Mouse (Mus musculus): ENCODE measurements around the gene Myh14. TPM values are rescaled to one million over a fixed set of nuclear protein-coding genes. Genes with fewer than 3 reads are reported as not detected.
"Not testable (repeated sequence)": the region's sequence is repeated elsewhere in the genome, so short reads cannot be mapped to it uniquely, and the experiment has no call there.

Gene Myh14
- total RNA-seq (2021), result 10 to 100 TPM; 30.4 TPM
- long read RNA-seq, experiment 1, full-length matches to known transcripts, result 3 of 21 reads
- long read RNA-seq, experiment 1, partial matches to known transcripts, result 12 of 21 reads
- long read RNA-seq, experiment 1, other reads (novel, unspliced or antisense), result 6 of 21 reads
- long read RNA-seq, experiment 2, full-length matches to known transcripts, result 1 of 34 reads
- long read RNA-seq, experiment 2, partial matches to known transcripts, result 21 of 34 reads
- long read RNA-seq, experiment 2, other reads (novel, unspliced or antisense), result 12 of 34 reads

DNA sequence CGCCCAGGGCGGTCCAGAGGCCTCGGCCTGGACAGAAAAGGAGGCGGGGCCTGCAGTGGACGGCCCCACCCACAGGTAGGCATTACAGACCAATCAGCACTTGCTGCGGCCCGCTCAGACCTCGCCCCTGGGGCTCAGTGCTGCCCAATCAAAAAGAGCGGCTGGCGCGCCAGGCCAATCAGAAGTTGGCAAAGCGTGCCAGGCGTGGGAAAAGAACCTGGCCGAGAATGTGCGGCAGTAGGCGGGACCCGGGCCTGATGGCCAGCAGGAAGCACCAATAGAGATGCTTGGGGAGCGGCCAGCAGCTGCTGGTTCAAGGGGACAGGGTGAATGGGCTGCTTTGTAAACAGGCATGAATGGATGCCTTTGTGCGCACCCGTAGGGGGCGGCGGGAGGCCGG lies at the start of gene Myh14:
TSS of gene Myh14 (minus strand) at position 41 of the 400 bp plus-strand sequence.
- Histone ChIP-seq H3K27ac (peak within 1 kb of the TSS; percentile 90), H3K4me3 (peak within 1 kb of the TSS; percentile 60)
- peak; percentile 93 to 96 for DNase-seq (ENCODE audit: low spot score in 2 of 2)
- peak; percentile 49 for TF ChIP-seq CTCF (conservative IDR thresholded peaks at IDR 0.05)

GRCm38 (mm10) chr7:44709881-44710280 lies 39.2 kb upstream of the Myh14 start:
- no peak overlapping the region for H3K27ac ChIP-seq
- DNase-seq (ENCODE audit: low spot score in 2 of 2), result no peak
- TF ChIP-seq CTCF (conservative IDR thresholded peaks at IDR 0.05), result 0 out of 2 replicates have a peak, but pooled peaks have one; percentile 31
- no peak overlapping the region for H3K4me3 ChIP-seq

- H3K27ac ChIP-seq, result no peak within 1 kb of the TSS
- TF ChIP-seq CTCF (conservative IDR thresholded peaks at IDR 0.05), result no peak
- no peak for DNase-seq (ENCODE audit: low spot score in 2 of 2)
- H3K4me3 ChIP-seq, result no peak within 1 kb of the TSS
Observed at GRCm38 (mm10) chr7:44708574-44708973, 37.9 kb upstream of the Myh14 start, which contains the start of gene Izumo2. TSS of gene Izumo2 (plus strand) at chr7:44708742.

- not testable (repeated sequence) for H3K4me3 ChIP-seq; H3K27ac ChIP-seq; DNase-seq (ENCODE audit: low spot score in 2 of 2)
Observed at GRCm38 (mm10) chr7:44708093-44708492, 37.5 kb upstream of the Myh14 start.

DNA sequence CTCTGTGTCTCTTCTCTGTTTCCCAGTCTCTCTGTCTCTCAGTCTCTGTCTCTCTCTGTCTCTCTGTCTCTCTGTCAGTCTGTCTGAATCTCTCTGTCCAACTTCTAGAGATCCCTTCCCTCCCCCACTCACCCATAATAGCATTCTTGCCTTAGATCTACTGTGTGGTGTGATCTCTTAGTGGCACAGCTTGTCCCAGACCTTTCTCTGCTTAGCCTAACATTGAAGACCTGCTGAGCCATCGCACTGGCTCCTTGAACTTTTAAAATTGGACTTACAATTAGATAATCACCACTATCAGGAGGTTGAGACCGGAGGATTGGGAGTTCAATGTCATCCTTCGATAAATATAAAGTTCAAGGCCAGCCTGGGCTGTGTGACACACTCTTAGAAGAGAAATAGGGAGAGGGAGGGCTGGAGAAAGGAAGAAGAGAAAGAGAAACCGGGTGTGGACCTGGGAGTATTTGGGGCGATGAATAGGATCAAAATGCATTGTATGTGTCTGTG lies 36.6 kb upstream of the Myh14 start:
- no peak for TF ChIP-seq CTCF (conservative IDR thresholded peaks at IDR 0.05)
- H3K4me3 ChIP-seq, result no peak overlapping the region
- no peak overlapping the region for H3K27ac ChIP-seq
- no peak for DNase-seq (ENCODE audit: low spot score in 2 of 2)

DNA sequence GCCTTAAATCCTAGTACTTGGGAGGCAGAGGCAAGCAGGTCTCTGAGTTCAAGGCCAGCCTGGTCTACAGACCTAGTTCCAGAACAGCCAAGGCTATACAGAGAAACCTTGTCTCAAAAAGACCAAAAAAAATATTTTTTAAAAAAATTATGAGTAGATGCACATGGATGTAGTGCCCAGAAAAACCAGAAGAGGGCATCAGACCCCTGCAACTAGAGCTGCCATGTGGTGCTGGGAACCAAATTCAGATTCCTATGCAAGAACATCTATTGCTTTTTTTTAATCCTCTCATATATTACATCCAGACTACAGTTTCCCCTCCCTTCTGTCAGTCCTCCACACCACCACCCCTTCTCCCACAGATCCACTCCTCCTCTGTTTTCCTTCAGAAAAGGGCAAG lies 35.7 kb upstream of the Myh14 start:
- Histone ChIP-seq H3K4me3 (no peak overlapping the region), H3K27ac (no peak overlapping the region)
- no peak for DNase-seq (ENCODE audit: low spot score in 2 of 2)
- peak; percentile 13; the same call in 1 of the 2 replicates for TF ChIP-seq CTCF (conservative IDR thresholded peaks at IDR 0.05)

- no peak overlapping the region for H3K27ac ChIP-seq
- peak; percentile 31 for TF ChIP-seq CTCF (conservative IDR thresholded peaks at IDR 0.05)
- H3K4me3 ChIP-seq, result no peak overlapping the region
- DNase-seq (ENCODE audit: low spot score in 2 of 2), result no peak
Observed at GRCm38 (mm10) chr7:44705086-44705485, 34.4 kb upstream of the Myh14 start.

- Histone ChIP-seq H3K27ac (no peak overlapping the region), H3K4me3 (no peak overlapping the region)
- peak in 1 of 2 experiments; percentile 60 for DNase-seq (ENCODE audit: low spot score in 2 of 2)
- TF ChIP-seq CTCF (conservative IDR thresholded peaks at IDR 0.05), result peak; percentile 87
Observed at GRCm38 (mm10) chr7:44704363-44704762, 33.7 kb upstream of the Myh14 start.

DNA sequence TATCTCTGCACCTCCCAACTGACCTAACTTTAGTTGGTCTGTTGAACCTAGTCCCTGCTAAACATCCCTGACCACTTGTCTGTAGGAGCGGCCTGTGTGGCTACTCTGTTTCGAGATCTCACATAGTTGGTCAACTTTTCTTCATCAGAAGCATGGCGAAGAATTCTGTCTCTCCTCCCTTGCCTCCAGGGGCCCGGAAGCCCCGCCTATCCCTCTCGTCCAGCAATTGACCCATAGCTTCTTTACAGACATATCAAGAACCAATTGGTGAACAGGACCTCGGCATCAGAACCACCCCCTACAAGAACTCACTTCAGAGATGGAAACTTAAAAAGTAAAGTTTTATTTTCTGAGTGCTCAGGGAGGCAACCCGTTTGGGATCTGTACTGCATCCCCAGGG lies 32.3 kb upstream of the Myh14 start:
- no peak overlapping the region for H3K4me3 ChIP-seq
- no peak for TF ChIP-seq CTCF (conservative IDR thresholded peaks at IDR 0.05)
- DNase-seq (ENCODE audit: low spot score in 2 of 2), result no peak
- no peak overlapping the region for H3K27ac ChIP-seq

- peak; percentile 32 to 35 for DNase-seq (ENCODE audit: low spot score in 2 of 2)
Observed at GRCm38 (mm10) chr7:44701921-44702320, 31.3 kb upstream of the Myh14 start.

DNA sequence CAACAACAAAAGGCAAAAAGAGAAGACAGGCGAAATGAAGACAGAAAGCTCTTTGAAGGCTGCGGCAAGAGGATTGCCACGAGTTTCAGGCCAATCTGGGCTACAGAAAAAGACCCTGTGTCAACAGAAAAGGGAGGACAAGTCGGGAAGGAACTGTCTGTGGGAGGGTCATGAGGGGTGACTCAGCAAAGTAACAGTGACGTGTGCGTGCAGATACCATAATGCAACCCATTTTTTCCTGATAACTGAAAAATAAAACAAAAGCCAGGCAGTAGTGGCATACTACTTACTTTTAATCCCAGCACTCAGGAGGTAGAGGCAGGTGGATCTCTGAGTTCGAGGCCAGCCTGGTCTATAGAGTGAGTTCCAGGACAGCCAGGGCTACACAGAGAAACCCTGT lies 27.3 kb upstream of the Myh14 start:
- no peak for DNase-seq (ENCODE audit: low spot score in 2 of 2)
- no peak for TF ChIP-seq CTCF (conservative IDR thresholded peaks at IDR 0.05)
- Histone ChIP-seq H3K4me3 (no peak overlapping the region), H3K27ac (no peak overlapping the region)

More at GRCm38 (mm10) chr7:44701921-44702320, 31.3 kb upstream of the Myh14 start:
- H3K27ac ChIP-seq, result no peak overlapping the region
- TF ChIP-seq CTCF (conservative IDR thresholded peaks at IDR 0.05), result peak; percentile 77
- H3K4me3 ChIP-seq, result no peak overlapping the region

DNA sequence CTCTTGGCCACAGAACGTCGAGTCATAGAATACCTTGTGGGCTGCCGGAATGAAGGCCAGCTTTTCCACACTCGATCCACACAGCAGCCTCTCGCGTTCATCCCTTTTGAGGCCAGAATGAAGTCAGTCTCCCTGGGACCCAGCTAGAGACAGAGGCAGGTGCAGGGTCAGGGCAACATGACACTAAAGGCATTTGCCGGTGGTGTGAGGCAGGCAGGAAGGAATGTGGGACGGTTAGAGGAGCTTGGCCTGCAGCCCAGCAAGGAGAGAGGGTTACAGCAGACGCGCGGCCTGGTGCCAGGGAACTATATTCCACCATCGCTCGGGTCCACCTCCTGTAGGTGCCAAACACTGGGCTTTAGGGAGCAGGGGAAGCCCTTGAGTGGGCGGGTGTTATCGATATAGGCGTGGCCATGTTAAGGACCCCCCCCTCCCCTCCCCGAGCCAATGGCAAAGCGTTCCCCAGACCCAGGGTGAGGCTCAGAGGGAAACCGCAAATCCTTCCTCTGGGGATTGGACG lies 26.6 kb upstream of the Myh14 start:
- no peak for DNase-seq (ENCODE audit: low spot score in 2 of 2)
- TF ChIP-seq CTCF (conservative IDR thresholded peaks at IDR 0.05), result no peak
- H3K27ac ChIP-seq, result no peak overlapping the region
- no peak overlapping the region for H3K4me3 ChIP-seq

DNA sequence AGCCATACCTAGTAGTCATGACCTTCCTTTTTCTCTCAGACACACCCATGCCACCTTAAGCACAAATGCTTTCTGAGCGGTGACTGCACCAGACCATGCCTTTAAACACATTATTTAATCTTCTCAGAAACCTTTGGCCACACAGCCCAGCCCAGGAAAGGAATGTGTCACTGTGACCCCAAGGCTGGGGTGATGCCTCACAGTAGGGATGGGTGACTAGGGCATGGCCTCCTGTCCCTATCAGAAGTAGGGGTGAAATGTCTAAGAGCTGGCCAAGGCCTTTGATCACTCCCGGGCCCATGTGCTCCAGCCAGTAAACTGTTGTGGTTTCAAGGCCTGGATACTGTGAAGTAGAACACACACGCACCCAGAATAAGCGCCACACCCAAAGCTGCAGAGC lies 24.6 kb upstream of the Myh14 start:
- DNase-seq (ENCODE audit: low spot score in 2 of 2), result no peak
- Histone ChIP-seq H3K27ac (no peak overlapping the region), H3K4me3 (no peak overlapping the region)
- no peak for TF ChIP-seq CTCF (conservative IDR thresholded peaks at IDR 0.05)

Data from layer of hippocampus, adult 2 months (tissue).